Mouse (Mus musculus): ENCODE results near the gene Npdc1. TPM values are rescaled to one million over a fixed set of nuclear protein-coding genes. Genes with fewer than 3 reads are reported as not detected.
A peak's percentile ranks its signal among the peaks of the same experiment; 100 is the strongest.

The Npdc1 gene
- polyA plus RNA-seq, 1 experiment from 2014 or later: 42.5 TPM

DNA sequence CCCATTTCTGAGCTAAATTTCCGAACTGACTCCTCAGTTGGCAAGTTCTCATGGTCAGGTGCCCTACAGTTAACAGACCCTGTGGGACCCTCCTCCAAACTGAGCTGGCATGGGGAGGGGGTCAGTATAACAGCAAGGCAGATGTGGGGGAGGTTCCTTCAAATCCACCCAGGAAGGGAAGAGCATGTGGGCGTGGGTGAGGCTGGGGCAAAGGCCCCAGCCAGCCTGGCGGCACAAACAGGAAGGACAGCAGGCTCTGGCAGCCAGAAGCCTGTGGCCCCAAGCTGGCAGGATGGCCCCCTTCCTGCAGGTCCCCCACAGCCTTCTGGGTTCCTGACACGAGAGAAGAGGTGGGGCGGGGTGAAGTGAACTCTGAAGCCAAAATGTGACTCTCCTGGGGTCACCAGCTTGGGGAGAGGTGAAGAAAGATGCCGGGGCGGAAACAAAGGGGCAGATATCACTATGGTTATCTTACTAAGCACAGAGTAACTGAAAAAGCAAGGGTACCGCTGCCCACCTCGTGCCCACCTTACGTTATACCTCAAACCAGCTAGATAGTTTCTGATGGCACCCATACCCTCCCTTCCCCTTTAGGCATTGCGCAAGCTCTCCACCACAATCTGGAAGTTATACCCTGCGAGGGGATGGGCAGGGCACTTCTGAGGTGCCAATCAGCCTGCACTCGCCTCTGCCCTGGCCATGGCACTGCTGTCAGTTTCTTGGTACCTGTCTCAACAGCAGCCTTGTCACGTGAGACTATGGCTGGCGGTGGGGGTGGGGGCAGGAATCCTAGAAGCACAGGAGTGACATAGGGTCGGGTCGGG is 23.6 kb downstream of the Npdc1 start, which contains the start of gene Fut7:
Gene Fut7 (plus strand): TSS at position 681 of the 824 bp plus-strand sequence.
- no peaks in the 10 kb centered on the region for H3K36me3 ChIP-seq
- ATAC-seq (ENCODE audit: insufficient number of reproducible peaks, insufficient read depth, low FRiP score, low TSS enrichment, low read depth): no peak
- no peak within 1 kb of the TSS for H3K27ac ChIP-seq
- H3K4me1 ChIP-seq: no peaks in the 10 kb centered on the region
- no peak within 1 kb of the TSS for H3K4me3 ChIP-seq
- H3K4me2 ChIP-seq: no peak within 1 kb of the TSS
- 0 out of 2 replicates have a peak within 1 kb of the TSS, but pooled peaks have one; percentile 11 for H3K9ac ChIP-seq
- 64% methylated on average over 17 of the region's 17 CpGs for WGBS
- H3K27me3 ChIP-seq: peaks cover 42% of the 10 kb centered on the region
- no peaks in the 10 kb centered on the region for H3K9me3 ChIP-seq

DNA sequence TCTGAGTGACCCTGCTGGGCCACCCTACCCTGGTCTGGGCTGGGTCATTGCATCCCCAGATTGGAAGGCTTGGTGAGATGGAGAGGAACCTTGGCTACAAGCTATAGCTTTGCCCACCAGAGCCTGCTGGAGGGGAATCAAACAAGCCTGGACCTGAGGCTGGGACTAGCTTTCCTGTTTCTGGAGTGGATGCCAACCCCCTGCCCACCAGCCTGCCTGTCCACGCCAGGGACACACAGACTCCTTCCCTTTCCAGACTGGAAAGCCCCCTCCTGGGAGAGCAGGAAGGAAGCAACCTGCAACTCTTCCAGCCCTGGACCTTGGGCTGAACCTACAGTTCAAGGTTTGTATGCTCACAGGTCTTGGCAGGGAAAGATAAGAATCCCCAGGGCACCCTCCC is 24.5 kb downstream of the Npdc1 start:
- no peak overlapping the region for H3K9ac ChIP-seq
- H3K4me1 ChIP-seq: no peaks in the 10 kb centered on the region
- peaks cover 42% of the 10 kb centered on the region for H3K27me3 ChIP-seq
- no peak overlapping the region for H3K4me3 ChIP-seq
- H3K36me3 ChIP-seq: no peaks in the 10 kb centered on the region
- WGBS: 71% methylated on average over 1 of the region's 1 CpGs
- no peaks in the 10 kb centered on the region for H3K9me3 ChIP-seq
- no peak for ATAC-seq (ENCODE audit: insufficient number of reproducible peaks, insufficient read depth, low FRiP score, low TSS enrichment, low read depth)
- no peak overlapping the region for H3K27ac ChIP-seq
- no peak overlapping the region for H3K4me2 ChIP-seq

- no peak for ATAC-seq (ENCODE audit: insufficient number of reproducible peaks, insufficient read depth, low FRiP score, low TSS enrichment, low read depth)
- Histone ChIP-seq H3K4me1 (peaks cover 8% of the 10 kb centered on the region), H3K9ac (no peak overlapping the region; the same call in 1 of the 2 replicates), H3K36me3 (no peaks in the 10 kb centered on the region), H3K27me3 (peaks cover 60% of the 10 kb centered on the region), H3K27ac (no peak overlapping the region), H3K4me2 (no peak overlapping the region), H3K4me3 (no peak overlapping the region), H3K9me3 (no peaks in the 10 kb centered on the region)
- 50% methylated on average over 27 of the region's 27 CpGs for WGBS
Measured at GRCm38 (mm10) chr2:25425481-25425880, 26.3 kb downstream of the Npdc1 start.

DNA sequence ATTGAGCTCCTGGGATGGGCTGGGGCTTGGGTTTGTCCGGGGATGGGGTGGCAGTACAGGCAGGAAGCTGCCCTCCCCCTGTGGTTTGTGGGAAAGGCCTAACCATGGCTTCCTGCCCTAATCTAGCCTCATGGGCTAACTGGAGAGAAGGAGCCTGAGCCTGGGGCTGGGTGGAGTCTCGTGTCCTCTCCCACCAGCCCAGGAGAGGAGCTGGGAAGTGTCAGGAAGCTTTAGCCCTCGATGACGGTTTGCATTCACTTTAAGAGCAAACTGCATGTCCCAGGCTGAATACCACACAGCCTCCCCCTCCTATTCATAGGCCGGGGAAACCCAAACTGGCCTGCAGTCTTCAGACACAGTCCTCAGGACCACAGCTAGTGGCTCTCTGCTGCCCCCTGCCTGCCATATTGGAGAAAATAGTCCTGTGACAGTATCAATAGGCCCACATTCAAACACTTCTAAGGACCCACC is 27.6 kb downstream of the Npdc1 start:
- no peak for ATAC-seq (ENCODE audit: insufficient number of reproducible peaks, insufficient read depth, low FRiP score, low TSS enrichment, low read depth)
- H3K4me2 ChIP-seq: no peak overlapping the region
- no peak overlapping the region for H3K27ac ChIP-seq
- WGBS: 29% methylated on average over 5 of the region's 5 CpGs
- H3K27me3 ChIP-seq: peaks cover 66% of the 10 kb centered on the region
- H3K9me3 ChIP-seq: no peaks in the 10 kb centered on the region
- no peaks in the 10 kb centered on the region for H3K36me3 ChIP-seq
- H3K4me3 ChIP-seq: no peak overlapping the region
- no peak overlapping the region for H3K9ac ChIP-seq
- peaks cover 8% of the 10 kb centered on the region for H3K4me1 ChIP-seq

- H3K36me3 ChIP-seq: no peaks in the 10 kb centered on the region
- ATAC-seq (ENCODE audit: insufficient number of reproducible peaks, insufficient read depth, low FRiP score, low TSS enrichment, low read depth): no peak
Measured at GRCm38 (mm10) chr2:25427256-25427655, 28.1 kb downstream of the Npdc1 start.

GRCm38 (mm10) chr2:25428442-25429236 is 29.5 kb downstream of the Npdc1 start, which contains the start of gene Abca2:
Gene Abca2 (plus strand): TSS chr2:25428703.
- Histone ChIP-seq H3K9ac (peak within 1 kb of the TSS; percentile 81), H3K36me3 (no peaks in the 10 kb centered on the region), H3K4me1 (peaks cover 8% of the 10 kb centered on the region), H3K4me2 (peak within 1 kb of the TSS; percentile 94), H3K27ac (no peak within 1 kb of the TSS; the same call in 1 of the 2 replicates), H3K9me3 (no peaks in the 10 kb centered on the region), H3K4me3 (peak within 1 kb of the TSS; percentile 69), H3K27me3 (peaks cover 53% of the 10 kb centered on the region)
- under 1% methylated on average over 89 of the region's 89 CpGs for WGBS
- ATAC-seq (ENCODE audit: insufficient number of reproducible peaks, insufficient read depth, low FRiP score, low TSS enrichment, low read depth): peak; percentile 73

More at GRCm38 (mm10) chr2:25427256-25427655, 28.1 kb downstream of the Npdc1 start:
- Histone ChIP-seq H3K4me2 (no peak overlapping the region), H3K27me3 (peaks cover 66% of the 10 kb centered on the region), H3K9me3 (no peaks in the 10 kb centered on the region), H3K27ac (no peak overlapping the region), H3K4me3 (no peak overlapping the region), H3K4me1 (peaks cover 8% of the 10 kb centered on the region), H3K9ac (no peak overlapping the region)
- 90% methylated on average over 5 of the region's 5 CpGs for WGBS

DNA sequence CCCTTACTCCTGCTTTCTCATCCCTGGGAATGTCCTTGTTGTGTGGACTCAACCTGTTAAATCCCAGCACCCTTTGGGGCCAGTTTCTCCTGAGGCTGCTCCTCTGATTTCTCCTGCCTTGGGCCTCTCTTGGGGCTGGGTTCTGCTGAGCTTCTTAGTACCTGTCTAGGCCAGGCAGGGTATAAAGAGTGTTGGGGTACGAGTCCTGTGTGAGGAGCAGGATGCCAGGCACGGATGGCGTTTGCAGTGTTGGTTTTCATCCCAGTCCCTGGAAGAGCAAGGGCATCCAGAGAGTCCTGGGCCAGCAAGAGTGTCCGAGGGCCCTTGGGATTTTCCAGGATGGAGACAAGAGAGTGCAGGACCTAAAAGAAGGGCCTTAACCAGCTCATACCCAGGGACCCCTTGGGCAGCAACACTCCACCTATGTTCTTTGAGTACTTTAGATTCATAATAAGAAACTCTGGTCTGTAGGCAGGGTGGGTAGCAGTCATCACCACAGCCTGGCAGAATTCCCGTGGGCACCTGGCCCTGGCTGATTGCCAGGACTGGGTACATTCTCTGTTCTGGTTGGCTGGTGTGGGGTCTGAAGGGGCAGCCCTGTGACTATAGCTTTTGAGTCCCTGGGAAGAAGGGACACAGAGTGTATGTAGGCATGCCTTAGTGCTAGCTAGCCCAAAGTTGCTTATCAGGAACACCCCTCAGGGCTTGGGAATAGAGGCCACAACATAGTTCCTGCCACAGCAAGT is 30.5 kb downstream of the Npdc1 start:
- peak overlapping the region; percentile 69 for H3K4me3 ChIP-seq
- no peak overlapping the region for H3K27ac ChIP-seq
- H3K9me3 ChIP-seq: no peaks in the 10 kb centered on the region
- no peaks in the 10 kb centered on the region for H3K36me3 ChIP-seq
- H3K27me3 ChIP-seq: peaks cover 46% of the 10 kb centered on the region
- peak overlapping the region; percentile 94 for H3K4me2 ChIP-seq
- peaks cover 8% of the 10 kb centered on the region for H3K4me1 ChIP-seq
- H3K9ac ChIP-seq: peak overlapping the region; percentile 49; the same call in 1 of the 2 replicates
- no peak for ATAC-seq (ENCODE audit: insufficient number of reproducible peaks, insufficient read depth, low FRiP score, low TSS enrichment, low read depth)
- WGBS: 70% methylated on average over 5 of the region's 5 CpGs

DNA sequence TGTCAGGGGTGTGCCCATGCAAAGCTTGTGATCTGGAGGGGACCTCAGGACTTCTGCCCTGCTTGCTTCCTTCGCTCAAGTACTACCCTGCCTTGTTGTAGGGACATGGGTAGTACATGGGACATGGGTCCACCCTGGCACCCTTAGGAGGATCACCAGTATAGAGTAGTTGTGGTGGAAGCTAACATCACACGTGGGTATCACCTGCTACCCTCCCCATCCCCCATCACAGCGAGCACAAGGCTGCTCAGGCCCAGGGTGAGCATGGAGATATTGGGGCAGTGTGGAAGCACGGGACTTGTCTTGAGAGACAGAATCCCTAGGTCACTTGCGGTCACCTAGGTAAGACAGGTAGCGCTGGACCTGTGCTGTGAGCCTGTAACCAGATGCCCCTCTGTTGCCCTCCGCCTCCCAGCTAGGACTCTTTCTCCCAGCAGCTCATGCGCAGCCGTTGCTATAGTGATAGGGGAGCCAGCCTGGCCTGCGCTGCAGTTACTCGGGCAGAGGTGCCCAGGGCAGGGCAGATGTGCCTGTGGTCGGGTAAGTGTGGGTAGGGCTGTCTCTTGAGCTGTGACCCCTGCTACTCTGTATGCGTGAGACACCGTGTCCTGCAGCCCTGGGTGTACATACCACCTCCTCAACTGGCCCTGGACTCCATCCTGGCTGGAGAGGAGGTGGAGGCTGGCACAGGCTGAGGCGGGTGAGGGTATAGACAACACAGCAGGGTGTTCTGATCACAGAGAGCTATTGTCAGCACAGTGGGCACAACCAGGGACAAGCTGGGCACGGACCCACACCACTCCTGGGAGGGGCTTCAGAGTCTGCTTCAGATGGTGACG is 31.5 kb downstream of the Npdc1 start:
- no peak overlapping the region for H3K4me2 ChIP-seq
- peaks cover 36% of the 10 kb centered on the region for H3K27me3 ChIP-seq
- no peak overlapping the region for H3K27ac ChIP-seq
- no peak overlapping the region for H3K4me3 ChIP-seq
- WGBS: 57% methylated on average over 17 of the region's 17 CpGs
- H3K36me3 ChIP-seq: 0 out of 2 replicates have a peak, but pooled peaks cover 3% of the 10 kb centered on the region
- H3K9ac ChIP-seq: no peak overlapping the region
- no peaks in the 10 kb centered on the region for H3K9me3 ChIP-seq
- peaks cover 8% of the 10 kb centered on the region for H3K4me1 ChIP-seq
- no peak for ATAC-seq (ENCODE audit: insufficient number of reproducible peaks, insufficient read depth, low FRiP score, low TSS enrichment, low read depth)

DNA sequence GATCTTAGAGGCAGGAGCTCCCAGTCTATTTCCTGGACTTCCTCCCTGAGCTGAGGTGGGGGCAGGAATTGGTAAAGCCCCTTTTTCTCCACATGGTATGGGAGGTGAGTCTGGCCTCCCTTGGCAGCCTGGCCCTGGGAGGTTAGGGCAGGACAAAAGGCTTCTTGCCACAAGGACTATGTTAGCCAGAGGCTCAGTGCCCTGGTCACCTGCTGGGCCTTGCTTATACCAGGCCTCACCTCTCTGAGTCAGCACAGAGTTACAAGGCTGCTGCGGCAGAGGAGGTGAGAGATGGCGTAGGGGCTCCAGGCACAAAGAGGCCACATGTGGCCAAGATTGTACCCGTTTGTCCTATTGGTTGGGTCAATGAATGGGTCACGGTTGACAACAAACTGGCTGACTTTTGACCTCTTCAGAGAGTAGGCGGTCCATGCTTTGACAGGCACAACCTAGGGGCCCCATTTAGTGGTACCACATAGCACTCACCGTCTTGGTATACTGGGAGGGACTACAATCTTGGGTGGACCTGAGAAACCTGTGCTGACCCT is 32.2 kb downstream of the Npdc1 start:
- Histone ChIP-seq H3K4me2 (no peak overlapping the region), H3K4me3 (no peak overlapping the region), H3K27me3 (peaks cover 28% of the 10 kb centered on the region), H3K36me3 (0 out of 2 replicates have a peak, but pooled peaks cover 3% of the 10 kb centered on the region), H3K4me1 (peaks cover 8% of the 10 kb centered on the region), H3K27ac (no peak overlapping the region), H3K9ac (no peak overlapping the region; the same call in 1 of the 2 replicates), H3K9me3 (no peaks in the 10 kb centered on the region)
- ATAC-seq (ENCODE audit: insufficient number of reproducible peaks, insufficient read depth, low FRiP score, low TSS enrichment, low read depth): no peak
- WGBS: 53% methylated on average over 6 of the region's 6 CpGs

All from embryonic facial prominence, embryonic 13.5 days (tissue).